Mouse (Mus musculus) olfactory bulb, adult 2 months (tissue): ENCODE measurements around the gene Ctsz.

ENCODE experiments used
- CTCF ChIP-seq: fragments of 200-500 bp; IDR thresholded peaks from 2 replicates; pipeline ENCODE4 v1.5.1; 2012; ENCODE audit warnings: low read depth, mild to moderate bottlenecking, low read length, moderate library complexity; ENCODE audit not compliant: insufficient read depth
- POLR2A ChIP-seq: fragments of 200-500 bp; IDR thresholded peaks from 2 replicates; pipeline ENCODE4 v1.6.1; 2012; ENCODE audit warnings: mild to moderate bottlenecking, low read depth, low read length, moderate library complexity; ENCODE audit not compliant: insufficient read depth

- TF ChIP-seq CTCF (no peak), POLR2A (no peak)
Measured at GRCm38 (mm10) chr2:174453681-174454080, 14.8 kb upstream of the Ctsz start.
